Mouse (Mus musculus) cortical plate, adult 2 months (tissue): ENCODE measurements at regions not wholly inside any gene's neighbourhood (a gene's known extent, or its start where the extent isn't known, plus 50 kb on each side); places are given as distances from the start of the nearest gene placed in this dataset.

Experiments
- CTCF ChIP-seq: fragments of 200-500 bp; IDR thresholded peaks from 2 replicates; pipeline ENCODE4 v1.5.1; 2011; ENCODE audit warnings: mild to moderate bottlenecking, control low read depth, low read length; ENCODE audit not compliant: insufficient read depth; ENCODE audit errors: extremely low read depth
- POLR2A ChIP-seq: fragments of 200-500 bp; IDR thresholded peaks from 2 replicates; pipeline ENCODE4 v1.6.1; 2011; ENCODE audit warnings: mild to moderate bottlenecking, low read length, control low read depth; ENCODE audit not compliant: insufficient read depth; ENCODE audit errors: extremely low read depth

DNA sequence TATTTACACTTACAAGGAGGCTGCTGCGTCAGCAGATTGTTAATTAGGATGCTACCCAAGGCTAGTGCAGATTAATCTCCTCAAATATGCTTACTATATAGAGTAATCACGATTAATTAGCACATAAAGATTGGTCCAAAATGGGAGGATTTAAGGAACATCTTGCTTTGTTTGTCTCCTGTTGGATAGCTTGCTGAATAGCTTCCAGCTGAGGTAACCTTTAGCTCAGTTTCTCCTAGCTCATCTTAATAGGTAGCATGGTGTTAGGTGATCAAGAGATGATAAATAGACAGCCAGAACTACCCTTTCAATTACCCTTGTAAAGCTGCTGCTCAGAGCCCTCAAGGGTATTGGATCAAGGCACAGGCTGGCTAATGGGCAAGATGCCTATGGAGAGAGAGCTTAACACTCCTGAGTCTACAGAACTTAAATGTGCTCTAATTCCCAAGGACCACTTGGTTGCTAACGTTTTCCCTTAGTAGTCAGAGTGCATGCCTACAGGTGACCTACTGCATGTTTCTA lies 240.4 kb downstream of the Stim2 start:
- TF ChIP-seq CTCF = no peak
- no peak for TF ChIP-seq POLR2A
